Mouse (Mus musculus) cerebellum, adult 2 months (tissue): ENCODE data around the gene B830017H08Rik.

Experiments
- CTCF ChIP-seq: fragments of 200-500 bp; IDR thresholded peaks from 2 replicates; pipeline ENCODE4 v1.5.1; 2011; ENCODE audit warnings: low read depth, mild to moderate bottlenecking, control low read depth, low read length, moderate library complexity, borderline replicate concordance; ENCODE audit not compliant: insufficient read depth
- POLR2A ChIP-seq: fragments of 200-500 bp; IDR thresholded peaks from 2 replicates; pipeline ENCODE4 v1.6.1; 2011; ENCODE audit warnings: low read length, control low read depth, borderline replicate concordance; ENCODE audit not compliant: insufficient read depth

DNA sequence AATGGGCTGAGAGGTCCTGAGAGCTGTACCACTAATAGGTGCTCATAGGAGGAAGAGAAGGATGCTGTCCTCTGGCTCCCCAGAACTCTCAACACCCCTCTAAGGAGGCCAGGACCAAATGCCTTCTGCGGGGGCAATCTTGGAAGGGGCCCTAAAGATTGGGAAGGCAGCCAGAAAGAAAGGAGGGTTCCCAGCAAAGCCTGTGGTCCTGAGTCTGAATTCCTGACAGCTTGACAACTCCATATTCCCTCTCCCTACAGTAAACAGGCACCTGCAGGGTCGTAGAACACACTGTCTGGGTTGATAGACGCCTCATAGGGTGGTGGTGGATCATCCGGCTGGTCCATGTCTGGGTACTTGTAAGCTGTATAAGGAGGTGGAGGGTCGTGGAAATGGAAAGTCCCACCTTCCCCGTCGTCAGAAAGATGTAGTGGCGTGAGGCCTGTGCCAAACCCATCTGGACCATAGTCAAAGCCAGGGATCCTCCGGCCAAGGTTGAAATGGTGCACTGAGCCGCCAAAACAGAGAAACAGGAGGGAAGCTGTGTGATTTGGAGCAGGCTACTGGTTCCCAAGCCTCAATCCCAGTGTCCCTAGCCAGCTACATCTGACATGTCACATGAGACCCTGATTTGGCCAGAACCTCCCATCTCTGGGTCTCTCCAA, 10.9 kb downstream of the B830017H08Rik start:
- no peak for TF ChIP-seq POLR2A
- TF ChIP-seq CTCF = no peak
